Mouse (Mus musculus): ENCODE results near the gene Prdm11.
A peak's percentile ranks its signal among the peaks of the same experiment; 100 is the strongest.

The Prdm11 gene

GRCm38 (mm10) chr2:93046509-93046835 is 505 bp upstream of the Prdm11 start:
- no peak for DNase-seq (ENCODE audit: low read depth, low spot score)

GRCm38 (mm10) chr2:93045129-93045817 is 694 bp downstream of the Prdm11 start:
- DNase-seq (ENCODE audit: low read depth, low spot score): peak; percentile 97

GRCm38 (mm10) chr2:93043449-93044157 is 2.4 kb downstream of the Prdm11 start:
- no peak for DNase-seq (ENCODE audit: low read depth, low spot score)

- no peak for DNase-seq (ENCODE audit: low read depth, low spot score)
These were observed 4.5 kb downstream of the Prdm11 start for GRCm38 (mm10) chr2:93041470-93041869.

GRCm38 (mm10) chr2:93040841-93041240 is 5.1 kb downstream of the Prdm11 start:
- no peak for DNase-seq (ENCODE audit: low read depth, low spot score)

GRCm38 (mm10) chr2:93039706-93040105 is 6.3 kb downstream of the Prdm11 start:
- no peak for DNase-seq (ENCODE audit: low read depth, low spot score)

GRCm38 (mm10) chr2:93039043-93039442 is 6.9 kb downstream of the Prdm11 start:
- DNase-seq (ENCODE audit: low read depth, low spot score): no peak

GRCm38 (mm10) chr2:93035631-93036030 is 10.3 kb downstream of the Prdm11 start:
- no peak for DNase-seq (ENCODE audit: low read depth, low spot score)

GRCm38 (mm10) chr2:93032651-93033050 is 13.3 kb downstream of the Prdm11 start:
- DNase-seq (ENCODE audit: low read depth, low spot score): no peak

- DNase-seq (ENCODE audit: low read depth, low spot score): no peak
These were observed 13.9 kb downstream of the Prdm11 start for GRCm38 (mm10) chr2:93032049-93032448.

GRCm38 (mm10) chr2:93031021-93031420 is 14.9 kb downstream of the Prdm11 start:
- DNase-seq (ENCODE audit: low read depth, low spot score): no peak

- no peak for DNase-seq (ENCODE audit: low read depth, low spot score)
These were observed 15.9 kb downstream of the Prdm11 start for GRCm38 (mm10) chr2:93030101-93030500.

GRCm38 (mm10) chr2:93029267-93030060 is 16.5 kb downstream of the Prdm11 start:
- DNase-seq (ENCODE audit: low read depth, low spot score): peak; percentile 45

- DNase-seq (ENCODE audit: low read depth, low spot score): peak; percentile 39
These were observed 17.1 kb downstream of the Prdm11 start for GRCm38 (mm10) chr2:93028865-93029264.

- DNase-seq (ENCODE audit: low read depth, low spot score): no peak
These were observed 18.3 kb downstream of the Prdm11 start for GRCm38 (mm10) chr2:93027713-93028112.

GRCm38 (mm10) chr2:93024431-93024830 is 21.5 kb downstream of the Prdm11 start:
- DNase-seq (ENCODE audit: low read depth, low spot score): no peak

GRCm38 (mm10) chr2:93018854-93019253 is 27.1 kb downstream of the Prdm11 start:
- DNase-seq (ENCODE audit: low read depth, low spot score): no peak

GRCm38 (mm10) chr2:93017151-93017550 is 28.8 kb downstream of the Prdm11 start:
- DNase-seq (ENCODE audit: low read depth, low spot score): no peak

- DNase-seq (ENCODE audit: low read depth, low spot score): peak; percentile 13
These were observed 30.9 kb downstream of the Prdm11 start for GRCm38 (mm10) chr2:93015041-93015440.

- DNase-seq (ENCODE audit: low read depth, low spot score): peak; percentile 15
These were observed 31.7 kb downstream of the Prdm11 start for GRCm38 (mm10) chr2:93014093-93014937.

- DNase-seq (ENCODE audit: low read depth, low spot score): no peak
These were observed 32.4 kb downstream of the Prdm11 start for GRCm38 (mm10) chr2:93013415-93014092.
